Mouse (Mus musculus) heart, embryonic 12.5 days (tissue): ENCODE results near the gene Rftn1. TPM values are rescaled to one million over a fixed set of nuclear protein-coding genes. Genes with fewer than 3 reads are reported as not detected.

Experiments used
- ATAC-seq: fragments of 200-750 bp; cut with Nextera tagmentation; 2 replicates; pipeline ENCODE4 v1.8.0; 2017; ENCODE audit warnings: moderate TSS enrichment, moderate library complexity; ENCODE audit not compliant: insufficient number of reproducible peaks, low FRiP score
- H3K27ac ChIP-seq: fragments of 300-500 bp; sonication (generic); 2 replicates; pipeline ENCODE4 v1.5.1; 2016; ENCODE audit warnings: mild to moderate bottlenecking, moderate library complexity; ENCODE audit not compliant: poor library complexity, severe bottlenecking
- H3K27me3 ChIP-seq: fragments of 300-500 bp; sonication (generic); replicated peaks from 2 replicates; pipeline ENCODE4 v1.6.1; 2016; ENCODE audit warnings: mild to moderate bottlenecking, moderate library complexity
- H3K36me3 ChIP-seq: fragments of 300-500 bp; sonication (generic); 2 replicates; pipeline ENCODE4 v1.6.1; 2016; ENCODE audit warnings: mild to moderate bottlenecking, moderate library complexity
- H3K4me1 ChIP-seq: fragments of 300-500 bp; sonication (generic); replicated peaks from 2 replicates; pipeline ENCODE4 v1.6.1; 2016; ENCODE audit warnings: mild to moderate bottlenecking
- H3K4me2 ChIP-seq: fragments of 300-500 bp; sonication (generic); 2 replicates; pipeline ENCODE4 v1.6.1; 2016; ENCODE audit warnings: mild to moderate bottlenecking, moderate library complexity
- H3K4me3 ChIP-seq: fragments of 300-500 bp; sonication (generic); 2 replicates; pipeline ENCODE4 v1.5.1; 2016; ENCODE audit warnings: mild to moderate bottlenecking
- H3K9ac ChIP-seq: fragments of 300-500 bp; sonication (generic); 2 replicates; pipeline ENCODE4 v1.6.1; 2016; ENCODE audit warnings: mild to moderate bottlenecking, moderate library complexity
- H3K9me3 ChIP-seq: fragments of 300-500 bp; sonication (generic); replicated peaks from 2 replicates; pipeline ENCODE4 v1.6.1; 2016; ENCODE audit warnings: mild to moderate bottlenecking, moderate library complexity
- WGBS: fragments of 180-500 bp; shearing (Covaris S2); methylation state at CpG from one replicate; pipeline ENCODE4 v1.1.7; 2016; 5-methylcytosine and 5-hydroxymethylcytosine counted together
- polyA plus RNA-seq: library from polyadenylated mRNA; unstranded; fragments of >200 nt; fragmentation: Nextera tagmentation; extraction: Ambion mirVana; gene quantifications from 2 replicates; pipeline ENCODE4 v1.2.1, GENCODE M21; 2016

The Rftn1 gene
- polyA plus RNA-seq, 1 experiment from 2014 or later = 24.2 TPM

DNA sequence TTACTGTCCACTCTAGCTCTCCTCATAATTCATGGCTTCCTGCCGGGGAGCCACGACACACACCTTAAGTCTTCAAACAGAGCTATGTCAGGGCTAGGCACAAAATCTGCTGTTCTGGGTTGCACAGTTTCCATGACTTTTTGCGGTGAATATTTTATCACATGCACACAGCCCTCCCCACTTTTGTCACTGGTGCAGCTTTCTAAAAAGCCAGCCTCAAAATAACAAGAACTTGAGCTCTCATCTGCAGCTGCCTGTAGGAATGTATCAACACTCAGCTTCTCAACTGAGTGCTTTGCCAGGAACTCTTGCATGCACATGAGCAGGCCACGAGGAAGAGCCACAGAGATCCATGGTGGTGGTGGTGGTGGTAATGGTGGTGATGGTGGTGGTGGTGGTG lies 129.0 kb downstream of the Rftn1 start:
- ATAC-seq = no peak
- Histone ChIP-seq H3K27ac (no peak overlapping the region), H3K36me3 (no peaks in the 10 kb centered on the region), H3K9ac (no peak overlapping the region), H3K9me3 (no peaks in the 10 kb centered on the region), H3K4me3 (no peak overlapping the region), H3K4me2 (no peak overlapping the region), H3K4me1 (peaks cover 16% of the 10 kb centered on the region), H3K27me3 (no peaks in the 10 kb centered on the region)
- WGBS = 84% methylated on average over 4 of the region's 4 CpGs

DNA sequence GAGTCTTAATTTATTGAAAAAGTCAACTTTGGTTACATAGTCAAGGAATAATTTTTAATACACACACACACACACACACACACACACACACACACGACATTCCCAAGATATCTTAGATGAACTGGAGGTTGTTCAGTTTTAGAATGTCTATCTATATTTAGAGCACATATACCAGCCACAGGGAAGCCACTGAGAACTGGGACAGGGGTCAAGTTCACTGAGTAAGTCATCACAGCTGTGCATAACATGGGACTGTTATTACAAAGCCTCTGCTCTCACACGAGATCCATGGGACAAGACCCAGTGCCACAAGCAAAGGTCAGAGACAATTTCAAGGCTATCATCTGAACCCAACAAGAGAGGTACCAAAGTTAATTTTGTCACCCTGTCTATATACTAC lies 130.3 kb downstream of the Rftn1 start:
- H3K4me2 ChIP-seq = no peak overlapping the region
- no peaks in the 10 kb centered on the region for H3K9me3 ChIP-seq
- H3K9ac ChIP-seq = no peak overlapping the region
- H3K4me3 ChIP-seq = no peak overlapping the region
- 0 out of 2 replicates have a peak overlapping the region, but pooled peaks have one; percentile 7 for H3K27ac ChIP-seq
- peaks cover 16% of the 10 kb centered on the region for H3K4me1 ChIP-seq
- no peaks in the 10 kb centered on the region for H3K27me3 ChIP-seq
- no peaks in the 10 kb centered on the region for H3K36me3 ChIP-seq
- no peak for ATAC-seq
- WGBS = 31% methylated on average over 2 of the region's 2 CpGs

- 83% methylated on average over 5 of the region's 5 CpGs for WGBS
- Histone ChIP-seq H3K4me2 (no peak overlapping the region), H3K4me3 (no peak overlapping the region), H3K9ac (no peak overlapping the region), H3K36me3 (no peaks in the 10 kb centered on the region), H3K4me1 (peaks cover 16% of the 10 kb centered on the region), H3K27me3 (no peaks in the 10 kb centered on the region), H3K27ac (no peak overlapping the region), H3K9me3 (no peaks in the 10 kb centered on the region)
- ATAC-seq = no peak
Measured at GRCm38 (mm10) chr17:50059417-50059816, 131.1 kb downstream of the Rftn1 start.

DNA sequence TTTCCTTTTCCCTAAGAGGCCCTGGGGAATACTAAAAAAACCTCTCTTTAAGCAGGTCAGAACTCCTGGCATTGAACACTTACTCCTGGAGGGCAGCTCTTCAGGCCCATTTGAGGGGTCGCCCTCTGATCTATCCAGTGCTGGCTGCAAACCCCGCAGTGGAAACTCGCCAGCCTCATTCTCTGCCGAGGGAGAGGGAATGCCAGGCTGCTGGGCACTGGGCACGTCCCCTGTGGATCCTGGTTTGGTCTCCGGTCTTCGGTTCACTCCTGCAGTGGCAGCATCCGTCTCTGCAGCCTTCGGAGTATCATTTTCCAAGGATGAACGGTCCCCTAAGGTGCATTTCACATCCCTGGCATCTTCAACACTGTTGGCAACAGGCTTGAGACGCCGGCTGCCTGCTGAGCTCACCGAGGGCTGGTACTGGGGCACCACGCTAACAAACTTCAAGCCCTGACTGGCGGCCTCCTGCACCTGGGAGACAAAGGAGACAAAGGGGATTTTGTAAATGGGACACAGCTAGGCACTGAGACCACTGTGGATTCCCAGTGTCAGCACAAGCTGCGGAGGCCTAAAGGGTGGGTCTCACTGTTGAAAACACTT lies 135.2 kb downstream of the Rftn1 start:
- no peaks in the 10 kb centered on the region for H3K27me3 ChIP-seq
- WGBS = 83% methylated on average over 16 of the region's 16 CpGs
- peaks cover 18% of the 10 kb centered on the region for H3K4me1 ChIP-seq
- H3K27ac ChIP-seq = no peak overlapping the region
- no peaks in the 10 kb centered on the region for H3K9me3 ChIP-seq
- no peak for ATAC-seq
- H3K4me2 ChIP-seq = no peak overlapping the region
- no peaks in the 10 kb centered on the region for H3K36me3 ChIP-seq
- H3K9ac ChIP-seq = no peak overlapping the region
- H3K4me3 ChIP-seq = no peak overlapping the region

DNA sequence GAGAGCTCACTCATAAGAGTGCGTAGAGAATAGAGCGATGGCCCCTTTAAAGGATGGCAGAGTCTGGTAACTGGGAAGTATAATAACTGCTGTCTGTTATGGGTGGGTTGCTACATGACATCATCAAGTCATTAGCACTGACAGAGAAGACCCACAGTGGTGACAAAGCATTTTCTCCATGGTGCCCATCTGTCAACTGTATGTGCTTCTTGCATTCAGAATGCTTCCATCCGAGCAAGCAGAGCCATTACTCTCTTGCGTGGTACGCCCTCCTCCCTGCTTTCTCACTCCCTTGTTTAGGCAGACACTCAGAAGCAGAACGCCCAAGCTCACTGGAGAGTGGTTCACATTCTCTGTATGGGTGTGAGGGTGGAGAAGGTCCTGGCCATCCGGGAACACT lies 135.9 kb downstream of the Rftn1 start:
- 87% methylated on average over 7 of the region's 7 CpGs for WGBS
- Histone ChIP-seq H3K36me3 (no peaks in the 10 kb centered on the region), H3K4me2 (no peak overlapping the region), H3K27me3 (no peaks in the 10 kb centered on the region), H3K27ac (no peak overlapping the region), H3K4me3 (no peak overlapping the region), H3K4me1 (peaks cover 19% of the 10 kb centered on the region), H3K9ac (no peak overlapping the region), H3K9me3 (no peaks in the 10 kb centered on the region)
- no peak for ATAC-seq

DNA sequence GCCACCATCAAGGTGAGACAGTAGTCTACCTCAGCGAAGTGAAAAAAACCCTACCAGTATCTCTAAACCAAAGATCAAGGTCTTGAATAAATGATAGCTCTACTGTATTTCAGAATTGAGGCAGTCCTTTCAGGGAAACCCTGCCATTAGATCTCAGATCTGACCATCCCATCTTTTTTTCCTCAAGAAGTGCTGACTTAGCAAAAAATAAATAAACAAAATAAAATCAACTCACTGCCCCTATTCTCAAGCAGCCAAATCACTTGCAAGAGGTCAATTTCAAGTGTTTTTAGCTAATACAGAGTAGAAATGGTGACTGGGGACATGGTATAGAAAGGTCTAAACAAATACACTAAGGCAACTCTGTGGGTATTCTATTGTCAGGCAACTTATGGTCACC lies 136.5 kb downstream of the Rftn1 start:
- H3K27ac ChIP-seq = no peak overlapping the region
- no peak for ATAC-seq
- H3K4me1 ChIP-seq = peaks cover 22% of the 10 kb centered on the region
- H3K9ac ChIP-seq = no peak overlapping the region
- no peaks in the 10 kb centered on the region for H3K27me3 ChIP-seq
- no peak overlapping the region for H3K4me2 ChIP-seq
- WGBS = 91% methylated on average over 1 of the region's 1 CpGs
- no peaks in the 10 kb centered on the region for H3K9me3 ChIP-seq
- no peak overlapping the region for H3K4me3 ChIP-seq
- no peaks in the 10 kb centered on the region for H3K36me3 ChIP-seq

DNA sequence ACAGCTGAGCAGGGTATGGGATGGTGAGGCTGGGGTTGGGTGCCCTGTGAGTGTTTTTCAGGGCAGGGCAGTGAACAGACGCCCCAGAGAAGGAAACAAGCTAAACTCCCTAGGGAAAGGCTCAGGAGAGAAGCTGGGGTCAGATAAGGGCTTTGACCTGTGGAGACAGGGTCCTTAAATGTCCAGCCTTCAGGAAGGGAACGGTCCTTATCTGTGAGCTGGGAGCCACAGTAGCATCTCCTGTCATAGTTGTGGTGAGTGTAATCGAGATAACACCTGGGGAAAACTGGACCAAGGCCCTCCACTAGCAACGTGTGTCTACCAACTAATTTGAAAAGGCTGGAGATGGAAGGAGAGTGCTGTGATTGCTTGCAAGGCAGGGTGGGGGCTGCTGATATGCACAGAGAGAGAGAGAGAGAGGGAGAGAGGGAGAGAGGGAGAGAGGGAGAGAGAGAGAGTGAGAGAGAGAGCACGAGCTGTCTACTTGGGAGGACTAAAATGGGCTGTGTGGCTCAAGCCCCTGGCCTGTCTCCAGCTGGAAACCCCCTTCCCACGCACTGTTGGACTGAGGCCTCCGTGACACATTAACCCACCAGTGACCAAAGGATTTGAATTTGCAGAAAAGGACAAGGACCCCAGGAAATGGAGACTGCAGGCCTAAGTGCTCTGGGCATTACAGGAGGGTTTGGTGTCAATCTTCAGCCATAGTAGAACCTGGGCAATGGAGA lies 137.6 kb downstream of the Rftn1 start:
- H3K4me3 ChIP-seq = no peak overlapping the region
- no peak overlapping the region for H3K4me2 ChIP-seq
- H3K9me3 ChIP-seq = no peaks in the 10 kb centered on the region
- 15% methylated on average over 7 of the region's 7 CpGs for WGBS
- H3K27ac ChIP-seq = no peak overlapping the region
- no peaks in the 10 kb centered on the region for H3K27me3 ChIP-seq
- no peaks in the 10 kb centered on the region for H3K36me3 ChIP-seq
- H3K9ac ChIP-seq = no peak overlapping the region
- ATAC-seq = no peak
- peaks cover 30% of the 10 kb centered on the region for H3K4me1 ChIP-seq

DNA sequence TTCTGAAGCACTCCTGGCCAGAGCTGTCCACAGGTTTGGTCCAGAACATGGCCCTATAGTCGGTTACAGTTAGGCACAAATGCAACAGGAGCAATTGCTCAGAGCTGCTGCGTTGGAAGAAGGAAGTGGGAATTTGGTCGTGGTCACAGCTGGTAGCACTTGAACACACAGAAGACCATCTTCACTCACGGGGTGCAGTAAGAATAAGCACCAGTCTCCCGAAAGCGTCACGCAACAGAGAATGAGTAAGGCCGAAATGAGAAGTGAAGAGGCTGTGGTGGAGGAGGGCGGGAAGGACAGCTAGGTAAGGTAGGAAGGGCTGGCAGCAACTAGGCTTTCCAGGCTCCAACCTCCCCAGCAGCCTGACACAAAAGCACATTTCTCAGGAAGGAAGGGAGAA lies 140.0 kb downstream of the Rftn1 start:
- no peak for ATAC-seq
- WGBS = 87% methylated on average over 9 of the region's 9 CpGs
- Histone ChIP-seq H3K27me3 (no peaks in the 10 kb centered on the region), H3K9me3 (no peaks in the 10 kb centered on the region), H3K9ac (no peak overlapping the region), H3K4me1 (peaks cover 30% of the 10 kb centered on the region), H3K4me2 (no peak overlapping the region), H3K4me3 (no peak overlapping the region), H3K36me3 (peaks cover 11% of the 10 kb centered on the region; the same call in 1 of the 2 replicates), H3K27ac (no peak overlapping the region)

DNA sequence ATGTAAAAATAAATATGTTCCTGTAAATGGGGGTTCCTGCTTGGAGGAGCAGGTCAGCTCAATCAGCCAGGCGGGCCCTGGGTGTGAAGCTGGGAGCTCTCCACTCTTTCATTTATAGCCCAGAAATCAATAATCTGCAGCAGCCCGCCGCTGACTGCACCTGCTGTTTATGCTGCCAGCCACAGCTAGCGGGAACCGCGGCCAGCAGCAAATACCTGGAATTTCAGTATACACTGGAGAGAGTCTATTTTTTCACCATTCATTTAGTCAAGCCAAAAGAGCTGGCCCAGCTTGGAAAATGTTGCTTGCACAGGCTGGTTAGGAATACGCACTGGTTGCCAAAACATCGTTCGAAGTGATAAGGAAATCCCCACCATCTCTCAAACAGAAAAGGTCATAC lies 142.3 kb downstream of the Rftn1 start:
- H3K4me2 ChIP-seq = no peak overlapping the region
- peaks cover 11% of the 10 kb centered on the region; the same call in 1 of the 2 replicates for H3K36me3 ChIP-seq
- no peak overlapping the region for H3K27ac ChIP-seq
- peaks cover 28% of the 10 kb centered on the region for H3K4me1 ChIP-seq
- no peak overlapping the region for H3K4me3 ChIP-seq
- H3K9me3 ChIP-seq = no peaks in the 10 kb centered on the region
- no peaks in the 10 kb centered on the region for H3K27me3 ChIP-seq
- no peak overlapping the region for H3K9ac ChIP-seq
- ATAC-seq = no peak
- 61% methylated on average over 9 of the region's 9 CpGs for WGBS

GRCm38 (mm10) chr17:50047182-50047581 lies 143.3 kb downstream of the Rftn1 start:
- Histone ChIP-seq H3K9ac (no peak overlapping the region), H3K27ac (no peak overlapping the region), H3K27me3 (no peaks in the 10 kb centered on the region), H3K9me3 (no peaks in the 10 kb centered on the region), H3K4me3 (no peak overlapping the region), H3K4me1 (peaks cover 20% of the 10 kb centered on the region), H3K4me2 (no peak overlapping the region), H3K36me3 (peaks cover 11% of the 10 kb centered on the region; the same call in 1 of the 2 replicates)
- WGBS = 86% methylated on average over 12 of the region's 12 CpGs
- no peak for ATAC-seq

- Histone ChIP-seq H3K9ac (no peak overlapping the region), H3K9me3 (no peaks in the 10 kb centered on the region), H3K27ac (no peak overlapping the region), H3K36me3 (no peaks in the 10 kb centered on the region), H3K4me1 (peaks cover 21% of the 10 kb centered on the region), H3K4me3 (no peak overlapping the region), H3K4me2 (no peak overlapping the region), H3K27me3 (no peaks in the 10 kb centered on the region)
- ATAC-seq = no peak
- 70% methylated on average over 3 of the region's 3 CpGs for WGBS
Measured at GRCm38 (mm10) chr17:50040727-50041410, 149.6 kb downstream of the Rftn1 start.
